Mouse (Mus musculus): ENCODE measurements around the gene Prss48.

DNA sequence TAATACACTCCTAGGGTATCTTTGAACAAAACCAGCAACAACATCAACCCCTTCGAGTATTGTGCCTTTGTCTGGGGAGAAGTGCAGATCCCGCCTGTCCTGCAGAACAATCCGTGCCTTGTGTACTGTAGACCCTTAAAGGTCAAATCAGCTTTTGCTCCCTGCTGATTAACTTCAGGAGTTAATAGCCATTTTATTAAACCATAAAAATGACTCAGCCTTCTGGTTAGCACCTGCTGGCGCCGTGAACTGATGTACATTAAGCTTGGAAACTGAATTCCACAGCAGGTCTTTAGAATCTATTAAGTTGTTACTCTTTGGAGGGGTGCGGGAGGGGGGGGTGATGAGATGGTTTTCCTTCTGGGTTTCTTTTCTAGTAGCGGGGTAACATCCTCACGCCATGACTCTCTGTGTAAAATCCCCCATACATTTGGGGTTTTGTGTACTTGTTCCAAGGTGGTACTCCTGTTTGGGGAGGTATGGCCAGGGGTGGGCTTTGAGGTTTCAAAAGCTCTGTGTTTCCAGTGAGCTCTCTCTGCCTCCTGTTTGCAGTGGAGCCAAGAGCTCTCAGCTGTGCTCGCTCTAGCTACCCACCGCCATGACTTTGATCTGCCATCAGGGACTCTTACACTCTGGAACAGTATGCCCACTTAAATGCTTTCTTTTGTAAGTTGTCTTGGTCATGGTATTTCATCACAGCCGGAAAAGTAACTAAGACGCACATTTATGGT is 21.9 kb upstream of the Prss48 start:
- TF ChIP-seq EP300 (IDR thresholded peaks at IDR 0.05; ENCODE audit: low read depth) (no peak), CTCF (IDR thresholded peaks at IDR 0.05; ENCODE audit: low read depth) (no peak)

All from liver, postnatal 0 days (tissue).